In genomic region chr16:23908076-23909014, GRCm38 (mm10) we compare ENCODE assay signal across 34 mouse cellular contexts. TPM values are rescaled to one million over a fixed set of nuclear protein-coding genes. Genes with fewer than 3 reads are reported as not detected.
"Had no signal": no experiment of that assay in that cellular context is flagged by ENCODE, and none has a peak within 500 bp of the region (broad histone marks: within the 10 kb centered on the region; RNA-seq: fewer than 3 reads in every experiment).

No protein-coding gene starts in this region.

RNA-seq across cellular contexts. Expression of gene Sst, which starts 17.6 kb away (rescaled TPM):
- total RNA-seq: liver, adult 2 months; megakaryocyte progenitor cell, adult 5-6 weeks; megakaryocyte, adult 5-6 weeks; megakaryocyte-erythroid progenitor cell, adult 5-6 weeks; monocyte, adult 5-6 weeks had no signal
- polyA plus RNA-seq: liver, adult 2 months; liver, embryonic 12.5 days; liver, postnatal 0 days; lung, adult 2 months; lung, embryonic 14.5 days; lung, embryonic 16.5 days; lung, postnatal 0 days; macrophage; myocyte had no signal

RNA-seq across cellular contexts. Expression of gene Rtp2, which starts 23.8 kb away (rescaled TPM):
- total RNA-seq: left cerebral cortex, postnatal 25 days; left cerebral cortex, postnatal 36 days; liver, adult 2 months; megakaryocyte progenitor cell, adult 5-6 weeks; megakaryocyte, adult 5-6 weeks; megakaryocyte-erythroid progenitor cell, adult 5-6 weeks; monocyte, adult 5-6 weeks had no signal
- polyA plus RNA-seq: limb, embryonic 10.5 days; limb, embryonic 11.5 days; limb, embryonic 12.5 days; limb, embryonic 13.5 days; limb, embryonic 14.5 days; limb, embryonic 15.5 days; liver, adult 2 months; liver, embryonic 11.5 days; liver, embryonic 12.5 days; liver, embryonic 13.5 days; liver, embryonic 14.5 days; liver, embryonic 15.5 days; liver, embryonic 16.5 days; liver, postnatal 0 days; lung, adult 2 months; lung, embryonic 14.5 days; lung, embryonic 15.5 days; lung, embryonic 16.5 days; lung, postnatal 0 days; macrophage; midbrain, embryonic 10.5 days; midbrain, embryonic 11.5 days; midbrain, embryonic 12.5 days; midbrain, embryonic 13.5 days; midbrain, embryonic 14.5 days; neural tube, embryonic 11.5 days; neural tube, embryonic 12.5 days had no signal
